Mouse (Mus musculus) CH12.LX (cell line): ENCODE results near the gene Id2. TPM values are rescaled to one million over a fixed set of nuclear protein-coding genes. Genes with fewer than 3 reads are reported as not detected.

Experiments used
- DNase-seq: peaks from one replicate; pipeline ENCODE4 v3.0.0-alpha.2; 2013; ENCODE audit errors: extremely low read depth
- H3K27ac ChIP-seq: 2 replicates; pipeline ENCODE4 v1.5.1; 2012; ENCODE audit warnings: low read depth, mild to moderate bottlenecking, control low read depth, moderate library complexity; ENCODE audit not compliant: insufficient read depth
- H3K27me3 ChIP-seq: replicated peaks from 2 replicates; pipeline ENCODE3; 2012; ENCODE audit warnings: inconsistent platforms
- H3K36me3 ChIP-seq, 2 experiments: replicated peaks in 1 of 2; 2 replicates each; pipeline versions ENCODE3 to v1.6.1; 2012; ENCODE audit warnings: inconsistent platforms in 1 of 2, low read length in 1 of 2, mild to moderate bottlenecking in 1 of 2, mixed read lengths in 1 of 2, moderate library complexity in 1 of 2; ENCODE audit not compliant: control insufficient read depth in 1 of 2, insufficient read depth in 1 of 2
- H3K4me1 ChIP-seq, 2 experiments: 2 replicates each; pipeline ENCODE4 v1.6.1; 2012; ENCODE audit warnings: inconsistent platforms in 1 of 2, moderate library complexity in 1 of 2; ENCODE audit not compliant: insufficient read depth in 2 of 2, control insufficient read depth in 1 of 2
- H3K4me2 ChIP-seq: 2 replicates; pipeline ENCODE4 v1.6.1; 2012; ENCODE audit warnings: low read depth, mild to moderate bottlenecking, control low read depth; ENCODE audit not compliant: poor library complexity, insufficient read depth, severe bottlenecking
- H3K4me3 ChIP-seq, 3 experiments: fragments of 150-350 bp in 1 of 3; sonication (generic) in 1 of 3; replicated peaks in 1 of 3; 2 replicates each; pipeline versions ENCODE3 to v1.5.1; 2011 to 2012; ENCODE audit warnings: low read depth in 2 of 3, low read length in 2 of 3, mild to moderate bottlenecking in 2 of 3, moderate library complexity in 2 of 3, control low read depth in 1 of 3, improper control_type of control experiment in 1 of 3, inconsistent platforms in 1 of 3, mixed read lengths in 1 of 3; ENCODE audit not compliant: poor library complexity in 1 of 3
- H3K79me2 ChIP-seq: replicated peaks from 2 replicates; pipeline ENCODE4 v1.6.1; 2012; ENCODE audit warnings: mild to moderate bottlenecking, moderate library complexity; ENCODE audit not compliant: control insufficient read depth, poor library complexity, insufficient read depth, severe bottlenecking; ENCODE audit errors: extremely low read depth
- H3K9ac ChIP-seq: 2 replicates; pipeline ENCODE4 v1.6.1; 2012; ENCODE audit warnings: low read depth, mild to moderate bottlenecking, control low read depth, moderate library complexity; ENCODE audit not compliant: insufficient read depth
- H3K9me3 ChIP-seq: replicated peaks from 2 replicates; pipeline ENCODE3; 2012; ENCODE audit warnings: low read length, inconsistent platforms, mixed read lengths
- BHLHE40 ChIP-seq: IDR thresholded peaks from 2 replicates; pipeline ENCODE4 v1.6.1; 2011; ENCODE audit warnings: mild to moderate bottlenecking, low read depth, low read length, improper control_type of control experiment
- CHD1 ChIP-seq: IDR thresholded peaks from 2 replicates; pipeline ENCODE4 v1.6.1; 2012; ENCODE audit warnings: low read depth, low read length, improper control_type of control experiment, inconsistent platforms
- ELF1 ChIP-seq: IDR thresholded peaks from 2 replicates; pipeline ENCODE4 v1.6.1; 2014; ENCODE audit warnings: low read depth, mild to moderate bottlenecking, inconsistent platforms, low read length, improper control_type of control experiment
- ETS1 ChIP-seq: conservative IDR thresholded peaks from 2 replicates; pipeline ENCODE4 v1.6.1; 2012; ENCODE audit warnings: low read depth, mild to moderate bottlenecking, inconsistent platforms, low read length, improper control_type of control experiment, moderate library complexity
- JUN ChIP-seq: IDR thresholded peaks from 2 replicates; pipeline ENCODE4 v1.6.1; 2011; ENCODE audit warnings: low read depth, mild to moderate bottlenecking, low read length, improper control_type of control experiment, moderate library complexity; ENCODE audit not compliant: insufficient read depth
- KAT2A ChIP-seq: IDR thresholded peaks from 2 replicates; pipeline ENCODE4 v1.6.1; 2012; ENCODE audit warnings: low read length, improper control_type of control experiment, inconsistent platforms; ENCODE audit not compliant: insufficient replicate concordance
- MAX ChIP-seq: IDR thresholded peaks from 2 replicates; pipeline ENCODE4 v1.6.1; 2011; ENCODE audit warnings: low read length, improper control_type of control experiment
- MEF2A ChIP-seq: IDR thresholded peaks from 2 replicates; pipeline ENCODE4 v1.6.1; 2014; ENCODE audit warnings: low read depth, mild to moderate bottlenecking, inconsistent platforms, low read length, improper control_type of control experiment, borderline replicate concordance
- NELFE ChIP-seq: IDR thresholded peaks from 2 replicates; pipeline ENCODE4 v1.6.1; 2011; ENCODE audit warnings: low read depth, low read length, improper control_type of control experiment
- NRF1 ChIP-seq: IDR thresholded peaks from 2 replicates; pipeline ENCODE4 v1.6.1; 2014; ENCODE audit warnings: low read depth, mild to moderate bottlenecking, inconsistent platforms, low read length, improper control_type of control experiment, moderate library complexity
- POLR2A ChIP-seq: IDR thresholded peaks from 2 replicates; pipeline ENCODE4 v1.6.1; 2011; ENCODE audit warnings: low read depth, mild to moderate bottlenecking, improper control_type of control experiment, low read length
- POLR2AphosphoS2 ChIP-seq: IDR thresholded peaks from 2 replicates; pipeline ENCODE4 v1.6.1; 2011; ENCODE audit warnings: low read depth, low read length, improper control_type of control experiment
- RCOR1 ChIP-seq: conservative IDR thresholded peaks from 2 replicates; pipeline ENCODE4 v1.6.1; 2012; ENCODE audit warnings: low read depth, mild to moderate bottlenecking, inconsistent platforms, low read length, improper control_type of control experiment
- SIN3A ChIP-seq: IDR thresholded peaks from 2 replicates; pipeline ENCODE4 v1.6.1; 2012; ENCODE audit warnings: low read length, improper control_type of control experiment, inconsistent platforms
- TBP ChIP-seq: conservative IDR thresholded peaks from 2 replicates; pipeline ENCODE4 v1.6.1; 2011; ENCODE audit warnings: low read depth, low read length, improper control_type of control experiment
- USF1 ChIP-seq: IDR thresholded peaks from 2 replicates; pipeline ENCODE4 v1.6.1; 2014; ENCODE audit warnings: low read depth, mild to moderate bottlenecking, inconsistent platforms, low read length, improper control_type of control experiment
- ZC3H11A ChIP-seq: IDR thresholded peaks from 2 replicates; pipeline ENCODE4 v1.6.1; 2012; ENCODE audit warnings: low read depth, mild to moderate bottlenecking, inconsistent platforms, low read length, improper control_type of control experiment
- ZMIZ1 ChIP-seq: IDR thresholded peaks from 2 replicates; pipeline ENCODE4 v1.6.1; 2012; ENCODE audit warnings: low read depth, mild to moderate bottlenecking, inconsistent platforms, low read length, improper control_type of control experiment
- ZNF384 ChIP-seq: IDR thresholded peaks from 2 replicates; pipeline ENCODE4 v1.6.1; 2012; ENCODE audit warnings: low read depth, low read length, improper control_type of control experiment, inconsistent platforms
- dilution Hi-C: fragments of 300-500 bp; cut with MboI; formaldehyde crosslinking; loops from 2 replicates; pipeline ENCODE4 v1.14.3; 2020; ENCODE audit warnings: low sequenced_read_pairs; ENCODE audit not compliant: extremely low pct_unique_long_range_greater_than_20kb, extremely low pct_ligation_motif_present
- in situ Hi-C: fragments of 300-500 bp; cut with MboI; formaldehyde crosslinking; loops from 3 replicates; pipeline ENCODE4 v1.14.3; 2019; ENCODE audit warnings: low sequenced_read_pairs, low pct_ligation_motif_present, low pct_unique_long_range_greater_than_20kb, mixed read lengths
- polyA plus RNA-seq: library from polyadenylated mRNA; unstranded; fragments of >175 nt; gene quantifications from 2 replicates; pipeline ENCODE4 v1.2.1, GENCODE M21; 2012; ENCODE audit warnings: low read depth; ENCODE audit not compliant: insufficient read length
- total RNA-seq, 2 experiments: library from RNA; depleted of rRNA; stranded (reverse); fragments of 300-350 nt in 1 of 2; fragments of >200 nt in 1 of 2; gene quantifications; 2 replicates each; pipeline ENCODE4 v1.2.3; 2012 to 2014

The Id2 gene
- total and polyA plus RNA-seq, 3 experiments, result 12.4 to 42.9 (median 14.2) TPM

GRCm38 (mm10) chr12:25108865-25109264, 11.9 kb upstream of the Id2 start:
- H3K4me2 ChIP-seq, result no peak overlapping the region
- dilution Hi-C loops, result no loop called here
- no peak for TF ChIP-seq USF1
- TF ChIP-seq ZC3H11A, result no peak
- TF ChIP-seq NELFE, result no peak
- no peak for TF ChIP-seq ZMIZ1
- no peak for TF ChIP-seq ETS1
- TF ChIP-seq, all 38 proteins: peak for 0
- Histone ChIP-seq H3K4me3 (no peak overlapping the region), H3K9me3 (peaks cover 5% of the 10 kb centered on the region), H3K27me3 (no peaks in the 10 kb centered on the region), H3K4me1 (no peaks in the 10 kb centered on the region), H3K79me2 (no peaks in the 10 kb centered on the region), H3K27ac (no peak overlapping the region), H3K9ac (no peak overlapping the region), H3K36me3 (no peaks in the 10 kb centered on the region)
- no peak for DNase-seq
- in situ Hi-C loops, result loop anchor here (5.0 kb wide), 1 partner anchor 33 kb away; no protein-coding TSS in a partner anchor

GRCm38 (mm10) chr12:25104541-25104940, 7.6 kb upstream of the Id2 start:
- no peak overlapping the region for H3K27ac ChIP-seq
- DNase-seq, result no peak
- peaks cover 6% of the 10 kb centered on the region for H3K9me3 ChIP-seq
- TF ChIP-seq BHLHE40 (no peak), NRF1 (no peak)
- TF ChIP-seq, all 38 proteins: peak for 0
- no peak overlapping the region for H3K9ac ChIP-seq
- H3K4me3 ChIP-seq, result no peak overlapping the region
- no peak overlapping the region for H3K4me2 ChIP-seq
- dilution Hi-C loops, result no loop called here
- no peaks in the 10 kb centered on the region for H3K36me3 ChIP-seq
- in situ Hi-C loops, result no loop called here
- H3K79me2 ChIP-seq, result no peaks in the 10 kb centered on the region
- H3K27me3 ChIP-seq, result peaks cover 10% of the 10 kb centered on the region
- H3K4me1 ChIP-seq, result peaks cover 0 to 2% of the 10 kb centered on the region in 2 experiments; a peak in 2 of 4 replicates

GRCm38 (mm10) chr12:25103911-25104310, 7.0 kb upstream of the Id2 start:
- H3K9ac ChIP-seq, result no peak overlapping the region
- no peak overlapping the region for H3K27ac ChIP-seq
- H3K9me3 ChIP-seq, result peaks cover 6% of the 10 kb centered on the region
- dilution Hi-C loops, result no loop called here
- no peak overlapping the region for H3K4me3 ChIP-seq
- in situ Hi-C loops, result no loop called here
- no peaks in the 10 kb centered on the region for H3K79me2 ChIP-seq
- DNase-seq, result no peak
- H3K4me2 ChIP-seq, result no peak overlapping the region
- TF ChIP-seq BHLHE40 (no peak), MEF2A (no peak), ELF1 (no peak), ETS1 (no peak), MAX (no peak), POLR2A (no peak), ZNF384 (no peak), CHD1 (no peak), ZMIZ1 (no peak), SIN3A (no peak), RCOR1 (no peak), TBP (no peak), KAT2A (no peak), POLR2AphosphoS2 (no peak), JUN (no peak), ZC3H11A (no peak)
- H3K4me1 ChIP-seq, result peaks cover 0 to 8% of the 10 kb centered on the region in 2 experiments; a peak in 2 of 4 replicates
- H3K27me3 ChIP-seq, result peaks cover 15% of the 10 kb centered on the region
- no peaks in the 10 kb centered on the region for H3K36me3 ChIP-seq
